Mouse (Mus musculus): ENCODE results near the gene Obscn. TPM values are rescaled to one million over a fixed set of nuclear protein-coding genes. Genes with fewer than 3 reads are reported as not detected.
A peak's percentile ranks its signal among the peaks of the same experiment; 100 is the strongest.

Gene Obscn
- polyA plus RNA-seq, 1 experiment from 2014 or later = 0.92 TPM

- H3K36me3 ChIP-seq (ENCODE audit: insufficient read depth, low read length) = no peaks in the 10 kb centered on the region
- DNase-seq (ENCODE audit: low spot score) = no peak
- no peak overlapping the region for H3K4me2 ChIP-seq (replicated peaks; ENCODE audit: low read depth, low read length)
- TF ChIP-seq CTCF (IDR thresholded peaks at IDR 0.05) = no peak
- no peak for TF ChIP-seq EP300 (IDR thresholded peaks at IDR 0.05)
- no peak overlapping the region for H3K27ac ChIP-seq (ENCODE audit: low read length)
- no peak for ATAC-seq
- no peaks in the 10 kb centered on the region for H3K4me1 ChIP-seq (ENCODE audit: insufficient read depth, low read depth, low read length)
- no peak overlapping the region for H3K4me3 ChIP-seq (ENCODE audit: low read depth, low read length)
- 78% methylated on average over 6 of the region's 6 CpGs for WGBS
- H3K9me3 ChIP-seq (ENCODE audit: low read length) = no peaks in the 10 kb centered on the region
- H3K27me3 ChIP-seq (replicated peaks; ENCODE audit: insufficient read depth, low read length) = peaks cover 3% of the 10 kb centered on the region; the same call in 1 of the 2 replicates
- H3K9ac ChIP-seq (replicated peaks; ENCODE audit: low read depth) = no peak overlapping the region
Measured at GRCm38 (mm10) chr11:58999830-59000229, 136.4 kb downstream of the Obscn start.

GRCm38 (mm10) chr11:58999158-58999557 is 137.0 kb downstream of the Obscn start:
- no peak overlapping the region for H3K4me3 ChIP-seq (ENCODE audit: low read depth, low read length)
- DNase-seq (ENCODE audit: low spot score) (no peak), ATAC-seq (no peak)
- H3K9ac ChIP-seq (replicated peaks; ENCODE audit: low read depth) = no peak overlapping the region
- peaks cover 4% of the 10 kb centered on the region; the same call in 1 of the 2 replicates for H3K27me3 ChIP-seq (replicated peaks; ENCODE audit: insufficient read depth, low read length)
- H3K4me2 ChIP-seq (replicated peaks; ENCODE audit: low read depth, low read length) = no peak overlapping the region
- H3K4me1 ChIP-seq (ENCODE audit: insufficient read depth, low read depth, low read length) = no peaks in the 10 kb centered on the region
- 32% methylated on average over 10 of the region's 11 CpGs for WGBS
- no peak for TF ChIP-seq CTCF (IDR thresholded peaks at IDR 0.05)
- no peak for TF ChIP-seq EP300 (IDR thresholded peaks at IDR 0.05)
- no peaks in the 10 kb centered on the region for H3K36me3 ChIP-seq (ENCODE audit: insufficient read depth, low read length)
- no peak overlapping the region for H3K27ac ChIP-seq (ENCODE audit: low read length)
- no peaks in the 10 kb centered on the region for H3K9me3 ChIP-seq (ENCODE audit: low read length)

GRCm38 (mm10) chr11:58997541-58997940 is 138.7 kb downstream of the Obscn start:
- Histone ChIP-seq H3K4me2 (replicated peaks; ENCODE audit: low read depth, low read length) (no peak overlapping the region), H3K4me3 (ENCODE audit: low read depth, low read length) (no peak overlapping the region), H3K27ac (ENCODE audit: low read length) (no peak overlapping the region), H3K4me1 (ENCODE audit: insufficient read depth, low read depth, low read length) (no peaks in the 10 kb centered on the region), H3K27me3 (replicated peaks; ENCODE audit: insufficient read depth, low read length) (peaks cover 4% of the 10 kb centered on the region; the same call in 1 of the 2 replicates), H3K36me3 (ENCODE audit: insufficient read depth, low read length) (no peaks in the 10 kb centered on the region), H3K9me3 (ENCODE audit: low read length) (no peaks in the 10 kb centered on the region), H3K9ac (replicated peaks; ENCODE audit: low read depth) (no peak overlapping the region)
- TF ChIP-seq EP300 (IDR thresholded peaks at IDR 0.05) (no peak), CTCF (IDR thresholded peaks at IDR 0.05) (no peak)
- 61% methylated on average over 5 of the region's 5 CpGs for WGBS
- no peak for DNase-seq (ENCODE audit: low spot score)
- no peak for ATAC-seq

- TF ChIP-seq CTCF (IDR thresholded peaks at IDR 0.05) (no peak), EP300 (IDR thresholded peaks at IDR 0.05) (no peak)
- DNase-seq (ENCODE audit: low spot score) (no peak), ATAC-seq (no peak)
- 39% methylated on average over 12 of the region's 12 CpGs for WGBS
- Histone ChIP-seq H3K4me2 (replicated peaks; ENCODE audit: low read depth, low read length) (no peak overlapping the region), H3K27me3 (replicated peaks; ENCODE audit: insufficient read depth, low read length) (peaks cover 4% of the 10 kb centered on the region; the same call in 1 of the 2 replicates), H3K4me1 (ENCODE audit: insufficient read depth, low read depth, low read length) (no peaks in the 10 kb centered on the region), H3K36me3 (ENCODE audit: insufficient read depth, low read length) (no peaks in the 10 kb centered on the region), H3K27ac (ENCODE audit: low read length) (no peak overlapping the region), H3K9me3 (ENCODE audit: low read length) (no peaks in the 10 kb centered on the region), H3K9ac (replicated peaks; ENCODE audit: low read depth) (no peak overlapping the region), H3K4me3 (ENCODE audit: low read depth, low read length) (no peak overlapping the region)
Measured at GRCm38 (mm10) chr11:58995807-58996370, 140.3 kb downstream of the Obscn start.

- H3K9me3 ChIP-seq (ENCODE audit: low read length) = no peaks in the 10 kb centered on the region
- ATAC-seq (no peak), DNase-seq (ENCODE audit: low spot score) (no peak)
- H3K4me2 ChIP-seq (replicated peaks; ENCODE audit: low read depth, low read length) = no peak overlapping the region
- H3K27me3 ChIP-seq (replicated peaks; ENCODE audit: insufficient read depth, low read length) = peaks cover 4% of the 10 kb centered on the region; the same call in 1 of the 2 replicates
- H3K9ac ChIP-seq (replicated peaks; ENCODE audit: low read depth) = no peak overlapping the region
- 77% methylated on average over 9 of the region's 9 CpGs for WGBS
- no peaks in the 10 kb centered on the region for H3K4me1 ChIP-seq (ENCODE audit: insufficient read depth, low read depth, low read length)
- H3K27ac ChIP-seq (ENCODE audit: low read length) = no peak overlapping the region
- no peak for TF ChIP-seq CTCF (IDR thresholded peaks at IDR 0.05)
- no peak for TF ChIP-seq EP300 (IDR thresholded peaks at IDR 0.05)
- no peak overlapping the region for H3K4me3 ChIP-seq (ENCODE audit: low read depth, low read length)
- no peaks in the 10 kb centered on the region; the same call in 1 of the 2 replicates for H3K36me3 ChIP-seq (ENCODE audit: insufficient read depth, low read length)
Measured at GRCm38 (mm10) chr11:58995061-58995806, 141.0 kb downstream of the Obscn start.

- H3K9ac ChIP-seq (replicated peaks; ENCODE audit: low read depth) = no peak overlapping the region
- H3K27ac ChIP-seq (ENCODE audit: low read length) = no peak overlapping the region
- peak overlapping the region; percentile 53 for H3K4me2 ChIP-seq (replicated peaks; ENCODE audit: low read depth, low read length)
- H3K4me3 ChIP-seq (ENCODE audit: low read depth, low read length) = peak overlapping the region; percentile 14; the same call in 1 of the 2 replicates
- H3K4me1 ChIP-seq (ENCODE audit: insufficient read depth, low read depth, low read length) = no peaks in the 10 kb centered on the region
- ATAC-seq (peak; percentile 87), DNase-seq (ENCODE audit: low spot score) (peak; percentile 81)
- H3K27me3 ChIP-seq (replicated peaks; ENCODE audit: insufficient read depth, low read length) = peaks cover 4% of the 10 kb centered on the region; the same call in 1 of the 2 replicates
- 2% methylated on average over 28 of the region's 35 CpGs for WGBS
- H3K36me3 ChIP-seq (ENCODE audit: insufficient read depth, low read length) = peaks cover 4% of the 10 kb centered on the region; the same call in 1 of the 2 replicates
- no peaks in the 10 kb centered on the region for H3K9me3 ChIP-seq (ENCODE audit: low read length)
- TF ChIP-seq CTCF (IDR thresholded peaks at IDR 0.05) = peak; percentile 51
- no peak for TF ChIP-seq EP300 (IDR thresholded peaks at IDR 0.05)
Measured at GRCm38 (mm10) chr11:58994337-58994826, 141.8 kb downstream of the Obscn start.
